ENCODE assay signal across 1 mouse cellular context in genomic region chr4:149641956-149642355, GRCm38 (mm10).
A peak's percentile ranks its signal among the peaks of the same experiment; 100 is the strongest.
TF ChIP-seq lines count a peak whose summit lies in the region.

No protein-coding gene starts in this region.

TF ChIP-seq in CH12.LX, 34 proteins besides CTCF, POLR2A, EP300 and RAD21 (continued from another document):
- TF ChIP-seq NRF1 (IDR thresholded peaks at IDR 0.05; ENCODE audit: low read depth, low read length) (no peak), ETS1 (conservative IDR thresholded peaks at IDR 0.05; ENCODE audit: low read depth, low read length) (peak; percentile 79), PAX5 (IDR thresholded peaks at IDR 0.05; ENCODE audit: low read length) (no peak), POLR2AphosphoS2 (IDR thresholded peaks at IDR 0.05; ENCODE audit: low read depth, low read length) (no peak), BHLHE40 (IDR thresholded peaks at IDR 0.05; ENCODE audit: low read depth, low read length) (peak; percentile 71; the same call in 1 of the 2 replicates), CHD1 (IDR thresholded peaks at IDR 0.05; ENCODE audit: low read depth, low read length) (no peak), MEF2A (IDR thresholded peaks at IDR 0.05; ENCODE audit: borderline replicate concordance, low read depth, low read length) (peak; percentile 91), KAT2A (IDR thresholded peaks at IDR 0.05; ENCODE audit: insufficient replicate concordance, low read length) (peak; percentile 49; the same call in 1 of the 2 replicates), HCFC1 (IDR thresholded peaks at IDR 0.05; ENCODE audit: low read depth, low read length) (0 out of 2 replicates have a peak, but pooled peaks have one; percentile 0), RCOR1 (conservative IDR thresholded peaks at IDR 0.05; ENCODE audit: low read depth, low read length) (no peak), ZNF384 (IDR thresholded peaks at IDR 0.05; ENCODE audit: low read depth, low read length) (peak; percentile 73), JUN (IDR thresholded peaks at IDR 0.05; ENCODE audit: insufficient read depth, low read depth, low read length) (no peak), TCF12 (IDR thresholded peaks at IDR 0.05; ENCODE audit: low read depth, low read length) (peak; percentile 50; the same call in 1 of the 2 replicates), IRF4 (IDR thresholded peaks at IDR 0.05; ENCODE audit: low read depth, low read length) (0 out of 2 replicates have a peak, but pooled peaks have one; percentile 19), ELF1 (IDR thresholded peaks at IDR 0.05; ENCODE audit: low read depth, low read length) (peak; percentile 65), USF2 (conservative IDR thresholded peaks at IDR 0.05; ENCODE audit: low read depth, low read length) (no peak), NELFE (IDR thresholded peaks at IDR 0.05; ENCODE audit: low read depth, low read length) (no peak), UBTF (IDR thresholded peaks at IDR 0.05; ENCODE audit: low read depth, low read length) (no peak)
